Mouse (Mus musculus) limb, embryonic 11.5 days (tissue): ENCODE results near the gene Morn1. TPM values are rescaled to one million over a fixed set of nuclear protein-coding genes. Genes with fewer than 3 reads are reported as not detected.

Experiments used
- ATAC-seq: fragments of 200-750 bp; cut with Nextera tagmentation; 2 replicates; pipeline ENCODE4 v1.8.0; 2017; ENCODE audit warnings: low read depth; ENCODE audit not compliant: insufficient number of reproducible peaks, low FRiP score, low TSS enrichment
- DNase-seq: peaks from one replicate; pipeline ENCODE4 v3.0.0-alpha.2; 2015; ENCODE audit warnings: low spot score
- H3K27ac ChIP-seq: fragments of 300-500 bp; sonication (generic); replicated peaks from 2 replicates; pipeline ENCODE4 v1.5.1; 2014; ENCODE audit warnings: low read depth, mild to moderate bottlenecking, low read length
- H3K27me3 ChIP-seq: fragments of 300-500 bp; sonication (generic); 2 replicates; pipeline ENCODE4 v1.6.1; 2014; ENCODE audit warnings: mild to moderate bottlenecking, low read length, mixed read lengths; ENCODE audit not compliant: control insufficient read depth, insufficient read depth
- H3K36me3 ChIP-seq: fragments of 300-500 bp; sonication (generic); 2 replicates; pipeline ENCODE4 v1.6.1; 2014; ENCODE audit warnings: mild to moderate bottlenecking, low read length, moderate library complexity, mixed read lengths; ENCODE audit not compliant: control insufficient read depth, insufficient read depth
- H3K4me1 ChIP-seq: fragments of 300-500 bp; sonication (generic); 2 replicates; pipeline ENCODE4 v1.6.1; 2014; ENCODE audit warnings: low read length, mixed read lengths; ENCODE audit not compliant: control insufficient read depth, insufficient read depth
- H3K4me2 ChIP-seq: fragments of 300-500 bp; sonication (generic); 2 replicates; pipeline ENCODE4 v1.6.1; 2014; ENCODE audit warnings: low read depth, mild to moderate bottlenecking, moderate library complexity; ENCODE audit not compliant: severe bottlenecking
- H3K4me3 ChIP-seq: fragments of 300-500 bp; sonication (generic); 2 replicates; pipeline ENCODE4 v1.5.1; 2014; ENCODE audit warnings: low read depth, low read length
- H3K9ac ChIP-seq: fragments of 300-500 bp; sonication (generic); 2 replicates; pipeline ENCODE4 v1.6.1; 2014; ENCODE audit warnings: mild to moderate bottlenecking, low read length
- H3K9me3 ChIP-seq: fragments of 300-500 bp; sonication (generic); 2 replicates; pipeline ENCODE4 v1.6.1; 2016; ENCODE audit warnings: low read length; ENCODE audit not compliant: control insufficient read depth
- WGBS: fragments of 180-500 bp; shearing (Covaris S2); extraction: QIAGEN DNeasy Blood & Tissue Kit; methylation state at CpG from one replicate; pipeline ENCODE4 v1.1.7; 2014; 5-methylcytosine and 5-hydroxymethylcytosine counted together
- polyA plus RNA-seq: library from polyadenylated mRNA; unstranded; fragments of >200 nt; fragmentation: Nextera tagmentation; extraction: Ambion mirVana; gene quantifications from 2 replicates; pipeline ENCODE4 v1.2.1, GENCODE M21; 2014

Gene Morn1
- 3.5 and 4.5 TPM in 2 replicates for polyA plus RNA-seq

- under 1% methylated on average over 70 of the region's 85 CpGs for WGBS
- peak within 1 kb of the TSS; percentile 82 for H3K4me3 ChIP-seq
- ATAC-seq: peak; percentile 96
Measured at GRCm38 (mm10) chr4:155086108-155087024, at the start of gene Morn1, which contains the start of gene Rer1. Gene Morn1, plus strand, starts transcription at chr4:155086577. Gene Rer1, minus strand, starts transcription at chr4:155086382.

DNA sequence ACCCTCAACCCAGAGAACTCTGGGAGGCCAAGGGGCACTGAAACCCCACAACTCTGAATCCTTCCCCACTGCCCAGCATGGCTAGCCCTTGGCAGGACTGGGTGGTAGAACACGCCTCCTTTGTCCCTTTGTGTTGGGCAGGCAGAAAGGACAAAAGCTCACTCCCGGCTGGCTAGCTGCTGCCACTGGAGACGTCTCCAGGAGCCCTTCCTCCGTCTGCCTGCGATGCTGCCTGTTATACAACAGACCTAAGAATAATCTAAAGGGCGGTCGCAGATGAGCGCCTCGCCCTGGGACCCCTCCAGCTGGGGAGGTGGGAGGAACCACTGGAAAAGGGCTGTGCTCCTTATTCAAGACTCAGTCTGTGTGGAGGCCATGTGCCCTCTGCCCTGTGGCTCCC, 46.2 kb upstream of the Morn1 start:
- no peak overlapping the region for H3K4me2 ChIP-seq
- H3K4me3 ChIP-seq: no peak overlapping the region
- peaks cover 5% of the 10 kb centered on the region; the same call in 1 of the 2 replicates for H3K4me1 ChIP-seq
- DNase-seq (no peak), ATAC-seq (no peak)
- H3K27me3 ChIP-seq: peaks cover 48% of the 10 kb centered on the region
- no peak overlapping the region for H3K27ac ChIP-seq
- no peak overlapping the region for H3K9ac ChIP-seq
- H3K36me3 ChIP-seq: no peaks in the 10 kb centered on the region
- 63% methylated on average over 9 of the region's 9 CpGs for WGBS
- H3K9me3 ChIP-seq: no peaks in the 10 kb centered on the region

More at GRCm38 (mm10) chr4:155086108-155087024, at the start of gene Morn1, which contains the start of gene Rer1:
- peak; percentile 100 for DNase-seq
- Histone ChIP-seq H3K4me2 (peak within 1 kb of the TSS; percentile 91), H3K9ac (peak within 1 kb of the TSS; percentile 87), H3K36me3 (peaks cover 2% of the 10 kb centered on the region; the same call in 1 of the 2 replicates), H3K27me3 (no peaks in the 10 kb centered on the region), H3K27ac (peak within 1 kb of the TSS; percentile 89), H3K4me1 (peaks cover 13% of the 10 kb centered on the region), H3K9me3 (no peaks in the 10 kb centered on the region)

DNA sequence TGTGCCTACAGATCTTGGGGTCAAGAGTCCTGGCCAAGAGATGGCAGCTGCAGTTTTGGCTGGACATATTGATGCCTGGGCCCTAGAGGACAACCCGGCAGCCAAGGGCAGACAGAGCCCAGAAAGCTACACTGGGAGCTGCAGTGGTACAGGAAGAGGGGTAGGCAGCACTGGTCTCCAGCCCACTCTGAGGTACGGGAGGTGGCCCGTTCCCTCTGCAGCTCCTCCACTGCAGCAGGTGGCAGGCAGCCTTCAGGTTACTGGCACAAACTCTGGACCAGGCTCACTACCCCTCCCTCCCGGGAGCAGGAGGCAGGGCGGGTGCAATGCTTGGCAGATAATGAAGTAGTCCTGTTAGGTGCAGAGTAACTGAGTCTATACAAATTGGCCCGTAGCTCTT, 45.7 kb upstream of the Morn1 start:
- no peaks in the 10 kb centered on the region for H3K9me3 ChIP-seq
- H3K27ac ChIP-seq: no peak overlapping the region
- no peak overlapping the region for H3K4me2 ChIP-seq
- no peak overlapping the region for H3K4me3 ChIP-seq
- WGBS: 70% methylated on average over 6 of the region's 6 CpGs
- DNase-seq (no peak), ATAC-seq (no peak)
- H3K9ac ChIP-seq: no peak overlapping the region
- peaks cover 53% of the 10 kb centered on the region for H3K27me3 ChIP-seq
- H3K36me3 ChIP-seq: no peaks in the 10 kb centered on the region
- peaks cover 5% of the 10 kb centered on the region; the same call in 1 of the 2 replicates for H3K4me1 ChIP-seq

DNA sequence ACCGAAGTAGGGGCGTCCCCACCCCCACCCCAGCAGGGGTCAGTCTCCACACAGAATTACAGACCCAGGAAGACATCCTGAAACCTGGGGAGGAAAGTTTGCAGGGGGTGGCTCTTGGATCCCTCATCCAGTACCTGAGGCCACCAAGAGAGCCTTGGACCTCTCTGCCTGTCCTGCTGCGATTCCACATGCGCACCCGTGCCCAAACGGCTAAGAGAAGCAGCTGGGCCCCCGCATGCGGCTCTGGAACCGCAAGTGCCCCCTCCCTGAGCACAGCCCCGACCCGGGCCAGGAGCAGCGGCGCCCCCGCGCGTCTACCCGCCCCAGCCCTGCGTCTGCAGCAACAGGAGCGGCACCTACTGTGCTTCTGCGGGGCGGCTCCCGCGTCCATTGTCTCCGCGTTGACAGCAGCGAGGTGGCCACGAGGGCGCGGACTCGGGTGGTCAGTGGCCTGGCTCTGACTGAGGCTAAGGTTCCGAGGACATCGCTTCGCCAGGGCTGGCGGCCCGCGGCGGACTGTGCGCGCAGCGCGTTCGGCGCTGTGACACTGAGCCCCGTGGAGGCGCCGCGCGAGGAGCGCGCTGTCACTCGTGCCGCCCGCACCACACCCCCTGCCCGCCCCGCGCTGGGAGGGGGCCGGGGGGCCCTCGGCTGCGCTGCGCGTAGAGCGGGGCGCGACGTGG, 43.6 kb upstream of the Morn1 start:
- Histone ChIP-seq H3K27me3 (peaks cover 56% of the 10 kb centered on the region), H3K4me2 (peak overlapping the region; percentile 57), H3K27ac (no peak overlapping the region), H3K9me3 (no peaks in the 10 kb centered on the region), H3K4me1 (peaks cover 5% of the 10 kb centered on the region; the same call in 1 of the 2 replicates), H3K36me3 (no peaks in the 10 kb centered on the region), H3K4me3 (peak overlapping the region; percentile 29), H3K9ac (peak overlapping the region; percentile 38; the same call in 1 of the 2 replicates)
- DNase-seq (no peak), ATAC-seq (no peak)
- 3% methylated on average over 65 of the region's 65 CpGs for WGBS

DNA sequence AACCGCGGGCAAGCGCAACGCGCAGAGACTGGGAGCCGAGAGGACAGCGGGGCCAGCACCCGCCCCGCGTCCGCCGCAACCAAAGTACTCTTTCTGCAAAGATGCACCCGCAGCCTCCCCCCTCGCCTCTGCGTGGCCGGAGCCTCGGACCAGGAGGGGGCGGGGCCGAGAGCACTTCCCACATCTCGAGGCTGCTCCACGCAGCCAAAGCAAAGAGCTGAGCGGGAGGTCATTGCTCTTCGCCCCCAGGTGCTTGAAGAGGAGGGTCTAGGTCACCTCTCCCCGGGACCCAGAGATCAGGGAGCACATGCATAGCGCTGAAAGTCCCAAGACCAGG, 43.1 kb upstream of the Morn1 start:
- Histone ChIP-seq H3K27me3 (peaks cover 56% of the 10 kb centered on the region), H3K36me3 (no peaks in the 10 kb centered on the region), H3K4me1 (peaks cover 5% of the 10 kb centered on the region; the same call in 1 of the 2 replicates), H3K27ac (no peak overlapping the region), H3K9me3 (no peaks in the 10 kb centered on the region), H3K4me2 (peak overlapping the region; percentile 57), H3K4me3 (peak overlapping the region; percentile 29), H3K9ac (peak overlapping the region; percentile 38; the same call in 1 of the 2 replicates)
- WGBS: 2% methylated on average over 25 of the region's 25 CpGs
- DNase-seq (no peak), ATAC-seq (no peak)

DNA sequence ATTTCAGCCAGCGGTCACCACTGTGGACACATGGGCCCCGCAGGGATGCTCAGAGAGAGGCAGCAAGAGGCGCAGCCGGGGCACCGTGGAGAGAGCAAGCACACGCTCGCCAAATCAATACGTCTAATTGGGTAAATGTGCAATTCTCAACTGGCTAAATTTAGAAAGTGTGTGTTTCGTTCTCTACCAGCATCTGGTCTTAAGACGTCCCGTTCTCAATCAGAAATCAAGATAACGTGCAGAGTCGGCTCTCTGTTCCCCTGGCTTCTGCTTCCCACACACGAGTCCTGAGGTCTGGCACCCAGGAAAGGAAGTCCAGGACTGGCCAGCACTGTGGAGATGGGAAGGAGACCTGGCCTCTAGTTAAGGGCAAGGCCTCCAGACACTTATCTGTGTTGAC, 39.7 kb upstream of the Morn1 start:
- no peak overlapping the region for H3K4me3 ChIP-seq
- no peak overlapping the region for H3K4me2 ChIP-seq
- no peaks in the 10 kb centered on the region for H3K36me3 ChIP-seq
- H3K4me1 ChIP-seq: peaks cover 5% of the 10 kb centered on the region; the same call in 1 of the 2 replicates
- H3K9me3 ChIP-seq: no peaks in the 10 kb centered on the region
- no peak overlapping the region for H3K27ac ChIP-seq
- WGBS: 81% methylated on average over 14 of the region's 14 CpGs
- DNase-seq (no peak), ATAC-seq (no peak)
- H3K9ac ChIP-seq: no peak overlapping the region
- peaks cover 42% of the 10 kb centered on the region for H3K27me3 ChIP-seq

DNA sequence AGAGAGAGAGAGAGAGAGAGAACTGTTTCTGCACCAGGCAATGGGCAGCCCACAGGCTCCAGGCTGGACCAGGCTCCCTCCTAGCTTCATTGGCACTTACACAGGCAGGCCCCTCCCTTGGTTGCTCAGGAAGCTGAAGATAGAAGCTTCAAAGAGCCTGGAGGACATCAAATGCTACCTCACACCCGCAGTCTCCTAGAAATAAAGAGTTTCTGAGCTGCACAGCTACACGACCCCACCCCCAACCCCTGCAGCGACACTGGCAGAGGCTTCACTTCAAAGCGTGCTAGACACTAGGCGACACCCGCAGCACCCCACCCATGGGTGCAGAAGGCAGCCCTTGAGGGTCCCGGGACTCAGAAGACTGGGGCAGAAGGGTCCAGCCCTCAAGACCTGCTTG, 36.3 kb upstream of the Morn1 start:
- WGBS: 60% methylated on average over 7 of the region's 7 CpGs
- DNase-seq (no peak), ATAC-seq (no peak)
- no peaks in the 10 kb centered on the region for H3K4me1 ChIP-seq
- H3K4me2 ChIP-seq: no peak overlapping the region
- H3K4me3 ChIP-seq: no peak overlapping the region
- H3K36me3 ChIP-seq: no peaks in the 10 kb centered on the region
- H3K9me3 ChIP-seq: no peaks in the 10 kb centered on the region
- peaks cover 9% of the 10 kb centered on the region for H3K27me3 ChIP-seq
- no peak overlapping the region for H3K27ac ChIP-seq
- no peak overlapping the region for H3K9ac ChIP-seq

- no peak for ATAC-seq
- H3K36me3 ChIP-seq: no peaks in the 10 kb centered on the region
- H3K27ac ChIP-seq: no peak within 1 kb of the TSS
- no peak for DNase-seq
- 71% methylated on average over 10 of the region's 10 CpGs for WGBS
- no peaks in the 10 kb centered on the region for H3K9me3 ChIP-seq
- no peaks in the 10 kb centered on the region for H3K4me1 ChIP-seq
- no peak within 1 kb of the TSS for H3K4me3 ChIP-seq
- H3K9ac ChIP-seq: peak within 1 kb of the TSS; percentile 19; the same call in 1 of the 2 replicates
- no peak within 1 kb of the TSS for H3K4me2 ChIP-seq
- H3K27me3 ChIP-seq: no peaks in the 10 kb centered on the region
Measured at GRCm38 (mm10) chr4:155056724-155057123, 29.7 kb upstream of the Morn1 start, which contains the start of gene Plch2. Gene Plch2, minus strand, starts transcription at chr4:155056784.
